Mouse (Mus musculus) C2C12 (cell line): Measurements from ENCODE around the gene Tnp2.

Experiments used
- CTCF ChIP-seq: IDR thresholded peaks from one replicate; pipeline ENCODE4 v1.5.1; 2011; ENCODE audit not compliant: control insufficient read depth, insufficient read depth, insufficient read length
- MAX ChIP-seq: IDR thresholded peaks from one replicate; pipeline ENCODE4 v1.6.1; 2011; ENCODE audit warnings: mild to moderate bottlenecking, control low read depth
- USF1 ChIP-seq: IDR thresholded peaks from one replicate; pipeline ENCODE4 v1.6.1; 2011; ENCODE audit warnings: low read depth, mild to moderate bottlenecking, control low read depth, moderate library complexity

GRCm38 (mm10) chr16:10749824-10750223 is 38.6 kb downstream of the Tnp2 start:
- TF ChIP-seq CTCF = no peak
- TF ChIP-seq USF1 = no peak
- TF ChIP-seq MAX = no peak
